Mouse (Mus musculus) kidney, postnatal 25 days (tissue): ENCODE results near the gene Angptl2.
"Not testable (repeated sequence)": the region's sequence is repeated elsewhere in the genome, so short reads cannot be mapped to it uniquely, and the experiment has no call there.

Source experiments
- DNase-seq, 2 experiments: peaks; one replicate each; pipeline ENCODE4 v3.0.0; 2021; ENCODE audit warnings: mixed read lengths in 2 of 2

Angptl2 gene

GRCm38 (mm10) chr2:33203284-33203683 lies 12.6 kb upstream of the Angptl2 start:
- DNase-seq, result no peak

GRCm38 (mm10) chr2:33204980-33205379 lies 10.9 kb upstream of the Angptl2 start:
- no peak for DNase-seq

GRCm38 (mm10) chr2:33205939-33206525 lies 9.8 kb upstream of the Angptl2 start:
- DNase-seq, result peak in 1 of 2 experiments; percentile 53

DNA sequence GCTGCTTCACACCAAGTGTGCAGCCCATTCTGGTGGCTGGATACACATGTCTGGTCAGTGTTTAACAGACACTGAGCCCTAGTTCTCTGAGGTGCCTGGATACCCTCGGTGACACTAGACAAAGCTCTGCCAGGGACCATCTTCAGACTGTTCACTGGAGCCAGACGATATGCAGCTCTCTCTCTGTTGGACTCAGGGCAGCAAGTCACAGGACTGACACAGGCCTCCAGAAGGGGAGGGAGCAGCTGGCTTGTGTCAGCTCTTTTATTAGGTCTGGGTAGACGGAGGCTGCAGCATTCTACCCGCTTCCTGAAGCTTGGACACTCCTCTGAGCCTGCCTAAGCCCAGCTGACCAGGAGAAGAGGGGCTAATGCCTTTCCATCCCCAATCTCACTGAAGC lies 8.8 kb upstream of the Angptl2 start:
- peak; percentile 72 to 87 for DNase-seq

DNA sequence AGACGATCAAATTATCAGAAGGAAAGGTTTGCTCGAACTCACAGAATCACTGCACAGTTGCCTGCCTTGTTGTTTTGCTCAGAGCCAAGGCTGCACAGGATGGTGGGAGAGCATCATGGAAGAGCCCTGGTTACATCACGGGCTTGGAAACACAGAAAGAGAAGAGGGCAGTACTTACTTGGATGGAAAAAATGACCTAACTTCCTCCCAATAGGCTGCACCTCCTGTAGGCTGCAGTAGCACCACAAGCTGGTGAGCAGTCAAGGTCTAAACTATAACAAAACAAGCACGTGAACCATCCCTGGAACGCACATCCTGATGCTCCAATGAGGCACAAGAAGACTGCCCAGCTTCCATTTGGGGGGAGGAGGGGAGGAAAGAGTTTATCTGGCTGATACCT lies 7.7 kb upstream of the Angptl2 start:
- no peak for DNase-seq

GRCm38 (mm10) chr2:33210841-33211240 lies 5.0 kb upstream of the Angptl2 start:
- DNase-seq, result peak; percentile 77 to 91

DNA sequence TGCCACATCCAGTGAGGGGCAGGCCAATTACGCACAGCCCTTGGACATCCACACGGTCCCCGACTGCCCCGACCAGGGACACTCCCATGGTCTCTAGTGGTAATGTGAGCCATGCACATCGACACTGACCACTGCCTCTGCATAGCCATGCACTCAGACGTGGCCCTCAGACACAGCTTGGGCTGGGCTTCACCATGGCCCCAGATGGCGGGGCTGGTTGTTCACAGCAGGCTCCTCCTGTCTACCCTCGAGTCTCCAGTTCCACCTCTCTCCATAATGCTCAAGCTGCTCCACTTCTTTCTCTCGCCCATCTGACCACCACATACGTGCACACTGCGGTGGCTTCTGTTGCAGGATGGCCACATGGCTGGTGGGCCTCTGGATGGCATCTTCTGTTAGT lies 4.6 kb upstream of the Angptl2 start:
- not testable (repeated sequence) for DNase-seq

DNA sequence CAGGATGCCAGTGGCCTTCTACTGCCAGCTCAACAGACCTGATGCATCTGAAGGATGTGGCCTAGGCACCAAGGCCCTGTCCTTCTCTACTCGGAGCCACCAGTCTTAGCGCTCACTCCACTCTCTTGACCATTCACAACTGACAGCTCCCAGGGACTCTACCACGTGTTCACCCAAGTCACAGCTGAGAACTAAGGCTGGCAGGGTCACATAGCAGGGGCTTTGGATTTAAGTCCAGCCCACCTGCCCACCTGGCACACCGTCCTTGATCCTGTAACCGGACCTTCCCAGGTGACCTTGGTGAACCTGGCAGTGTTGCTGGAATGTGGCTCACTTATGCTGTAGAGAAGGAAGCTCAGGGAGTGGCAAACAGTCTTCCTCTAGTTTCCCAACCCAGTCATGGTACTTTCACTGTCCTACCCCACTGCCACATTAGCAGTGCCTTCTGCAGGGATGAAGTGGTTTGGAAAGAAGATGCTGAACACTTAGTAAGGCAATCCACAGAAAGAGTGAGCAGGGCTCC lies 631 bp upstream of the Angptl2 start:
- DNase-seq, result no peak

DNA sequence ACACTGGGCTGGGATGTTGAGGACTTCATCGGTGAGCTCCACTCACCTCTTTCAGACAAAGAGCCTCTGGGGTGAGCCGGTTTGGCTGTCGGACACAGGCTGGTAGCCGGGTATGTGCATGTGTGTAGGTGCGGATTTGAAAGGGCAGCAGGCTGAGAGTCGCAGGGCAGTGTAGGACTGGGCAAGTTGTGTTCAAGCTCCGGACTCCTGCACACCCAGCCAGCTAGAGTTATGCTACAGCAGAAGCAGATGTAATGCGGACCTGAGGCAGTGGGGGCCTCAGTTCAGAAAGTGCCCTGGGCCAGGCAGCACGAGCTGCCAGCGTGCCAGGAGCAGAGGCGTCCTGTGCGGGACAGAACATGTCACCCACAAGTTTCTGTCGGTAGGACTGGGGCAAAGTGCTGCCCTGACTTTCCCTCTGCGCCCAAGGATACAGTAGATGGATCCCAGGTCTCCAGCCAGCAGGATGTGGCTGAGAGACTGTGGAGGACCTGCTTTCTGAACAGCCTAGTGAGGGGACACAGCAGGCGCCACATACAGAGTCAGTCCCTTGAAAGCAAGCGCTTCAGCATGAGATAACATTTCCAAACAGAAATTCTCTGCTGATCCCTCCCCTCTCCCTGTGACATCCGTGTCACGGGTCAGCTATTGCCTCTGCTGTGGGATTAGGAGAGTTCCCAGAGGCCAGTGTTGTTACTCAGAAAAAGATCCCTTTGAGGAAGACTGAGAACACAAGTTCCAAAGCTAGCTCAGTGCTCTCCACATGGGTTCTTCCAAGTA lies 966 bp downstream of the Angptl2 start:
- DNase-seq, result peak in 1 of 2 experiments; percentile 59

- no peak for DNase-seq
These were observed 1.5 kb downstream of the Angptl2 start for GRCm38 (mm10) chr2:33217425-33217794.

GRCm38 (mm10) chr2:33218903-33219625 lies 3.2 kb downstream of the Angptl2 start:
- peak; percentile 48 to 59 for DNase-seq

DNA sequence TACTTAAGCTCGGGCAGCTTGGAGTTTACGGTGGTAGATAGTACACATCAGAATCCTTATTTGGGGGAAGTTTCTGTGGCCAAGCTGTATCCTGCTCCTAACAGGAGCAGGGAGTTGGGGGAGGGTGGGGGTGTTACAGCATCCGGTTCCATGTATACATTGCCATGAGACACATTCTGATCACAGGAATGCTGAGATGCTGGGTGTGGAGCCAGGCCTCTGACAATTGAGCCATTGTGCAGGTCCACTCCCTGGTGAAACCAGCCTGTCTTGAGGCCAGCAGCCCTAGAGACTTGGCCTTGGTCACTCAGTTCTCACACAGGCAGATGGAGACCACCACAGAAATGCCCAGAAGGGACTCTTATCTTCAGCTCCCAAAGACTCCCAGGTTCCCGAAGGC lies 3.8 kb downstream of the Angptl2 start:
- no peak for DNase-seq

GRCm38 (mm10) chr2:33220246-33220645 lies 4.4 kb downstream of the Angptl2 start:
- no peak for DNase-seq

GRCm38 (mm10) chr2:33220674-33221338 lies 4.9 kb downstream of the Angptl2 start:
- peak; percentile 66 to 85 for DNase-seq

- no peak for DNase-seq
These were observed 5.6 kb downstream of the Angptl2 start for GRCm38 (mm10) chr2:33221339-33221900.

GRCm38 (mm10) chr2:33222480-33222879 lies 6.6 kb downstream of the Angptl2 start:
- DNase-seq, result peak; percentile 36 to 70

DNA sequence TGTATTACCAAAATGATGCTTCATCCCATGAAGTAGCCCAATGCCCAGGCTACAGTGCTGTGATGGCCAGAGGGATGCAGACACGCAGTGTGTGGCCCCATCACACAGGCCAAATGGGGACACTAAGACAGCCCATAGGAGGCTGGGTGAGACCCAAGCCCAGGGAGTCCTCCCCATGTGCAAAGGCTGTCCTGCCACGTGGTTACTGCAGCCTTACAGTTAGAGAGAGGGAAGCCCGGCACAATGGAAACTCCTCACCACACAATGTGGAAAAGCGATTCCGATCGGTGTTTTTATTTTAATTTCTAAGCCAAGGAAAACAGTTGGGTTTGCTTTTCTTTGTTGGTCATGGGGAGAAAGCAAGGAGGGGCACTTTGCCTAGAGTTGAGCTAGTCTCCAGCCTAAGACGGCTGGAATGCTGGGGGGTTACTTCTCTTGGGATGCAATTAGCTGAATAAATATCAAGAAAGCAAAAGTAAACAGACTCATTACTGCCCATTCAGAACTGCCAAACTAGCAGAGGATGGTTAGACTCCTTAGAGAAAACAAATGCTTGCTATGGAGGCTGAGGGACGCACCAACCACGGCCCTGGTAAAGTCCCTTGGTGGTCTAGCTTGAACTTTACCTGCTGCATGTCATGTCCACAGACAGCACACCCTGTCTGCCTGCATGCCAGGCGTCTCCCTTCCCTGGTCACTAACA lies 7.9 kb downstream of the Angptl2 start:
- DNase-seq, result no peak

GRCm38 (mm10) chr2:33225921-33226320 lies 10.1 kb downstream of the Angptl2 start:
- no peak for DNase-seq

DNA sequence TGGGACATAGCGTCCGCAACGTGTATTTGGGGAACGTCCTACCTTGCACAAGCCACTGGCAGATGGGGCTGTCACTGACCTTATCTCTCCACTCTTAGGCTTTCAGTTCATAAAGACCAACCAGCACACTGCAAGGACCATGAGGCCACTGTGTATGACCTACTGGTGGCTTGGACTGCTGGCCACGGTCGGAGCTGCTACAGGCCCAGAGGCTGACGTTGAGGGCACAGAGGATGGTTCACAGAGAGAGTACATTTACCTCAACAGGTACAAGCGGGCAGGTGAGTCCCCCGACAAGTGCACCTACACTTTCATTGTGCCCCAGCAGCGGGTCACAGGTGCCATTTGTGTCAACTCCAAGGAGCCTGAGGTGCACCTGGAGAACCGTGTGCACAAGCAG lies 12.2 kb downstream of the Angptl2 start:
- DNase-seq, result no peak

- DNase-seq, result peak; percentile 46 to 76
These were observed 12.7 kb downstream of the Angptl2 start for GRCm38 (mm10) chr2:33228551-33228950.

DNA sequence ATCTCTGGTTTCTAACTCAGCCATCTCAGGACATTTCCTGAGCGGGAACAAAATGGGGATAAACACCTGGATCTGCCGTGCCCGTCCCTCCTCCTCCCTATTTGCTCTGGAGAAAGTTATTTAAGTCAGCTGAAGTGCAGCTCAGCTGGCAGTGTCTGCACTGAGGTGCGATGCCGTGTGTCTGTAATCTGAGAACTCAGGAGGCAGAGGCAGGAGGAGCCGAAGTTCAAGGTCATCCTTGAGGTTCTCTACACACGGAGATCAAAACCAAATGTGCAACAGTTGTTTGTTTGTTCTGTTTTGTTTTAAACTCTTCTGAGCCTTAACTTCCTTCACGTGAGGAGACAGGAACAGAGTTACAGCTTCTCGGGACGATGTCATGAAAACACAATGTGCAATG lies 14.8 kb downstream of the Angptl2 start:
- DNase-seq, result no peak

- no peak for DNase-seq
These were observed 15.9 kb downstream of the Angptl2 start for GRCm38 (mm10) chr2:33231788-33232187.
